Mouse (Mus musculus): Measurements from ENCODE around the gene Col9a2. TPM values are rescaled to one million over a fixed set of nuclear protein-coding genes. Genes with fewer than 3 reads are reported as not detected.

Gene Col9a2
- total RNA-seq, 2 experiments from 2014 or later: not detected

- no peak for ATAC-seq (replicated peaks; ENCODE audit: low FRiP score, poor library complexity, severe bottlenecking)
These were observed 20.9 kb upstream of the Col9a2 start for GRCm38 (mm10) chr4:121018250-121018649.

- ATAC-seq (replicated peaks; ENCODE audit: low FRiP score, poor library complexity, severe bottlenecking): no peak
These were observed 19.0 kb upstream of the Col9a2 start for GRCm38 (mm10) chr4:121020040-121020790.

GRCm38 (mm10) chr4:121021911-121022310 is 17.3 kb upstream of the Col9a2 start:
- no peak for ATAC-seq (replicated peaks; ENCODE audit: low FRiP score, poor library complexity, severe bottlenecking)

GRCm38 (mm10) chr4:121023464-121023863 is 15.7 kb upstream of the Col9a2 start:
- no peak for ATAC-seq (replicated peaks; ENCODE audit: low FRiP score, poor library complexity, severe bottlenecking)

- ATAC-seq (replicated peaks; ENCODE audit: low FRiP score, poor library complexity, severe bottlenecking): no peak
These were observed 15.2 kb upstream of the Col9a2 start for GRCm38 (mm10) chr4:121023941-121024340.

GRCm38 (mm10) chr4:121025681-121026080 is 13.5 kb upstream of the Col9a2 start:
- no peak for ATAC-seq (replicated peaks; ENCODE audit: low FRiP score, poor library complexity, severe bottlenecking)

GRCm38 (mm10) chr4:121028146-121028545 is 11.0 kb upstream of the Col9a2 start:
- no peak for ATAC-seq (replicated peaks; ENCODE audit: low FRiP score, poor library complexity, severe bottlenecking)

GRCm38 (mm10) chr4:121028659-121029392 is 10.4 kb upstream of the Col9a2 start:
- peak; percentile 62; the same call in 1 of the 2 replicates for ATAC-seq (replicated peaks; ENCODE audit: low FRiP score, poor library complexity, severe bottlenecking)

- no peak for ATAC-seq (replicated peaks; ENCODE audit: low FRiP score, poor library complexity, severe bottlenecking)
These were observed 9.6 kb upstream of the Col9a2 start for GRCm38 (mm10) chr4:121029632-121030031.

- ATAC-seq (replicated peaks; ENCODE audit: low FRiP score, poor library complexity, severe bottlenecking): no peak
These were observed 7.7 kb upstream of the Col9a2 start for GRCm38 (mm10) chr4:121031440-121031839.

GRCm38 (mm10) chr4:121033006-121033405 is 6.2 kb upstream of the Col9a2 start:
- ATAC-seq (replicated peaks; ENCODE audit: low FRiP score, poor library complexity, severe bottlenecking): no peak

GRCm38 (mm10) chr4:121040323-121040722 is 1.1 kb downstream of the Col9a2 start:
- no peak for ATAC-seq (replicated peaks; ENCODE audit: low FRiP score, poor library complexity, severe bottlenecking)

- peak; percentile 47; the same call in 1 of the 2 replicates for ATAC-seq (replicated peaks; ENCODE audit: low FRiP score, poor library complexity, severe bottlenecking)
These were observed 1.9 kb downstream of the Col9a2 start for GRCm38 (mm10) chr4:121040897-121041671.

- no peak for ATAC-seq (replicated peaks; ENCODE audit: low FRiP score, poor library complexity, severe bottlenecking)
These were observed 3.3 kb downstream of the Col9a2 start for GRCm38 (mm10) chr4:121042472-121042871.

GRCm38 (mm10) chr4:121042946-121043345 is 3.8 kb downstream of the Col9a2 start:
- ATAC-seq (replicated peaks; ENCODE audit: low FRiP score, poor library complexity, severe bottlenecking): no peak

- ATAC-seq (replicated peaks; ENCODE audit: low FRiP score, poor library complexity, severe bottlenecking): no peak
These were observed 12.7 kb downstream of the Col9a2 start for GRCm38 (mm10) chr4:121051863-121052262.

GRCm38 (mm10) chr4:121052454-121053323 is 13.5 kb downstream of the Col9a2 start:
- ATAC-seq (replicated peaks; ENCODE audit: low FRiP score, poor library complexity, severe bottlenecking): no peak

GRCm38 (mm10) chr4:121056342-121056741 is 17.2 kb downstream of the Col9a2 start:
- ATAC-seq (replicated peaks; ENCODE audit: low FRiP score, poor library complexity, severe bottlenecking): no peak

- no peak for ATAC-seq (replicated peaks; ENCODE audit: low FRiP score, poor library complexity, severe bottlenecking)
These were observed 17.8 kb downstream of the Col9a2 start for GRCm38 (mm10) chr4:121057032-121057431.
